24 mouse cellular contexts compared by ENCODE assay signal in the genomic region with DNA sequence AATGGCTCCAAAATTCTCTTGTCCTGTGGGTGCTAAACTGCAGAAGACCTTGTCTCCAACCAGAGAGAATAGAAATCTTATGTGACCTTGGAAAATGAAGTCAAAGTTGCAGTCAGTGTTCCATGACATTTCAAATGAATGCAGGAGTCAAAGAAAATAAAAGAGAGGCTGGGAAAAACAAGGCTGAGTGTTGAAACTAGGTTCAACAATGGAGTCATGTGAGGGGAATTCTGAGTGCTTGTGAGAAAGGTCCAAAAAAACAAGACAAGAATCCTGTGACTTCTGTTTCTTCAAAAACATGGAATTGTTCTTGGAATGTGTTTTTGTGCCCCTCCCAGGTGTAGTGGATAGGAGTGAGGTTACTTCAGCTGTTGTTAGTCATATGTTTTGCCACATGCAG. TPM values are rescaled to one million over a fixed set of nuclear protein-coding genes. Genes with fewer than 3 reads are reported as not detected.
"Had no signal": no experiment of that assay in that cellular context is flagged by ENCODE, and none has a peak within 500 bp of the region (broad histone marks: within the 10 kb centered on the region; RNA-seq: fewer than 3 reads in every experiment).

No protein-coding gene starts in this region.

- H3K4me1 ChIP-seq: liver, embryonic 15.5 days; lung, embryonic 15.5 days; midbrain, embryonic 10.5 days; midbrain, embryonic 12.5 days; neural tube, embryonic 13.5 days; neural tube, embryonic 15.5 days; stomach, embryonic 15.5 days had no signal

- H3K4me2 ChIP-seq: liver, embryonic 15.5 days; lung, embryonic 15.5 days; midbrain, embryonic 12.5 days; neural tube, embryonic 13.5 days; neural tube, embryonic 15.5 days; stomach, embryonic 15.5 days had no signal

- H3K27me3 ChIP-seq: stomach, embryonic 15.5 days had no signal

- H3K27ac ChIP-seq: liver, embryonic 15.5 days; lung, embryonic 15.5 days; macrophage; midbrain, embryonic 10.5 days; midbrain, embryonic 12.5 days; neural tube, embryonic 13.5 days; neural tube, embryonic 15.5 days; stomach, embryonic 15.5 days; stomach, postnatal 0 days had no signal

- H3K9ac ChIP-seq: liver, embryonic 15.5 days; liver, postnatal 0 days; lung, embryonic 15.5 days; midbrain, embryonic 12.5 days; neural tube, embryonic 13.5 days; neural tube, embryonic 15.5 days; stomach, embryonic 15.5 days had no signal

- H3K36me3 ChIP-seq: liver, embryonic 15.5 days; lung, embryonic 15.5 days; midbrain, embryonic 10.5 days; midbrain, embryonic 12.5 days; neural tube, embryonic 13.5 days; neural tube, embryonic 15.5 days; stomach, embryonic 15.5 days had no signal

- DNase-seq: liver, postnatal 0 days; lung, adult 2 months; lung, postnatal 10 days; midbrain, embryonic 14.5 days; retina, postnatal 1 day; right cerebral cortex, adult 18-20 months; right cerebral cortex, postnatal 25 days; thymus, adult 2 months; thymus, postnatal 25 days; thymus, postnatal 4 days had no signal

- H3K4me3 ChIP-seq: liver, embryonic 15.5 days; lung, embryonic 15.5 days; midbrain, embryonic 10.5 days; midbrain, embryonic 12.5 days; myocyte; neural tube, embryonic 13.5 days; neural tube, embryonic 15.5 days; stomach, embryonic 15.5 days had no signal

- H3K9me3 ChIP-seq: liver, embryonic 15.5 days; lung, embryonic 15.5 days; midbrain, embryonic 10.5 days; midbrain, embryonic 12.5 days; neural tube, embryonic 13.5 days; neural tube, embryonic 15.5 days; stomach, embryonic 15.5 days had no signal

- ATAC-seq: liver, postnatal 0 days; midbrain, embryonic 16.5 days had no signal

RNA-seq across cellular contexts. Expression of gene Shroom2, which starts 34.0 kb away (rescaled TPM):
- polyA plus RNA-seq: macrophage had no signal

RNA-seq across cellular contexts. Expression of gene Gpr143, which starts 46.4 kb away (rescaled TPM):
- polyA plus RNA-seq: macrophage; neural tube, embryonic 11.5 days; testis, adult 2 months; urinary bladder, adult 2 months had no signal
